Mouse (Mus musculus) bone marrow macrophage, adult 2 months (primary cell): ENCODE measurements around the gene Treml1. TPM values are rescaled to one million over a fixed set of nuclear protein-coding genes. Genes with fewer than 3 reads are reported as not detected.
"Not testable (repeated sequence)": the region's sequence is repeated elsewhere in the genome, so short reads cannot be mapped to it uniquely, and the experiment has no call there.

Experiments used
- H3K27ac ChIP-seq: 2 replicates; pipeline ENCODE4 v1.5.1; 2012; ENCODE audit warnings: low read depth, low read length; ENCODE audit not compliant: insufficient read depth
- H3K4me1 ChIP-seq: 2 replicates; pipeline ENCODE4 v1.6.1; 2012; ENCODE audit warnings: low read length; ENCODE audit not compliant: control insufficient read depth, insufficient read depth
- H3K4me3 ChIP-seq: 2 replicates; pipeline ENCODE4 v1.5.1; 2012; ENCODE audit warnings: mild to moderate bottlenecking, low read length, moderate library complexity; ENCODE audit not compliant: insufficient read depth
- CTCF ChIP-seq: IDR thresholded peaks from 2 replicates; pipeline ENCODE4 v1.5.1; 2012; ENCODE audit warnings: low read depth, mild to moderate bottlenecking, low read length, moderate library complexity
- POLR2A ChIP-seq: IDR thresholded peaks from 2 replicates; pipeline ENCODE4 v1.6.1; 2012; ENCODE audit warnings: mild to moderate bottlenecking, low read depth, low read length, borderline replicate concordance
- polyA plus RNA-seq: library from polyadenylated mRNA; stranded (reverse); fragments of >200 nt; gene quantifications from 2 replicates; pipeline ENCODE4 v1.2.4, GENCODE M21; 2012; ENCODE audit not compliant: missing spikeins, insufficient read depth, insufficient read length

Treml1 gene
- 7.6 TPM in 2 replicates for polyA plus RNA-seq

GRCm38 (mm10) chr17:48359616-48360015 is at the start of gene Treml1:
Gene Treml1, plus strand, starts transcription at chr17:48359916.
- no peak within 1 kb of the TSS for H3K4me3 ChIP-seq
- H3K27ac ChIP-seq: no peak within 1 kb of the TSS
- peaks cover 15% of the 10 kb centered on the region for H3K4me1 ChIP-seq
- TF ChIP-seq CTCF (no peak), POLR2A (no peak)

- Histone ChIP-seq H3K27ac (no peak overlapping the region), H3K4me3 (no peak overlapping the region), H3K4me1 (peaks cover 11% of the 10 kb centered on the region)
- TF ChIP-seq POLR2A (no peak), CTCF (no peak)
Observed at GRCm38 (mm10) chr17:48312124-48312523, 47.6 kb upstream of the Treml1 start.

GRCm38 (mm10) chr17:48315905-48316579 is 43.7 kb upstream of the Treml1 start, which contains the start of gene B430306N03Rik:
Gene B430306N03Rik, plus strand, starts transcription at chr17:48316141.
- not testable (repeated sequence) for H3K27ac ChIP-seq, H3K4me3 ChIP-seq
- peaks cover 16% of the 10 kb centered on the region for H3K4me1 ChIP-seq

GRCm38 (mm10) chr17:48318686-48319085 is 41.0 kb upstream of the Treml1 start:
- peaks cover 31% of the 10 kb centered on the region for H3K4me1 ChIP-seq
- H3K4me3 ChIP-seq: no peak overlapping the region
- TF ChIP-seq POLR2A (no peak), CTCF (no peak)
- H3K27ac ChIP-seq: no peak overlapping the region

GRCm38 (mm10) chr17:48321279-48321678 is 38.4 kb upstream of the Treml1 start:
- Histone ChIP-seq H3K4me1 (peaks cover 49% of the 10 kb centered on the region), H3K4me3 (no peak overlapping the region), H3K27ac (no peak overlapping the region)
- TF ChIP-seq POLR2A: no peak
- no peak for TF ChIP-seq CTCF

GRCm38 (mm10) chr17:48323236-48323635 is 36.5 kb upstream of the Treml1 start:
- Histone ChIP-seq H3K4me3 (no peak overlapping the region), H3K27ac (no peak overlapping the region), H3K4me1 (peaks cover 44% of the 10 kb centered on the region)
- TF ChIP-seq CTCF (no peak), POLR2A (no peak)

- Histone ChIP-seq H3K4me3 (peak overlapping the region; percentile 6; the same call in 1 of the 2 replicates), H3K27ac (peak overlapping the region; percentile 26), H3K4me1 (peaks cover 44% of the 10 kb centered on the region)
- TF ChIP-seq CTCF (no peak), POLR2A (no peak)
Observed at GRCm38 (mm10) chr17:48324258-48324657, 35.5 kb upstream of the Treml1 start.

GRCm38 (mm10) chr17:48325093-48325492 is 34.6 kb upstream of the Treml1 start:
- TF ChIP-seq CTCF: no peak
- TF ChIP-seq POLR2A: no peak
- Histone ChIP-seq H3K4me3 (no peak overlapping the region), H3K27ac (no peak overlapping the region), H3K4me1 (peaks cover 44% of the 10 kb centered on the region)

GRCm38 (mm10) chr17:48325638-48326037 is 34.1 kb upstream of the Treml1 start:
- H3K4me3 ChIP-seq: no peak overlapping the region
- H3K27ac ChIP-seq: no peak overlapping the region
- TF ChIP-seq POLR2A (no peak), CTCF (no peak)
- H3K4me1 ChIP-seq: peaks cover 42% of the 10 kb centered on the region

GRCm38 (mm10) chr17:48326656-48327055 is 33.1 kb upstream of the Treml1 start:
- peaks cover 39% of the 10 kb centered on the region for H3K4me1 ChIP-seq
- H3K27ac ChIP-seq: no peak overlapping the region
- no peak overlapping the region for H3K4me3 ChIP-seq
- TF ChIP-seq CTCF (no peak), POLR2A (no peak)
